Mouse (Mus musculus): ENCODE measurements around the gene Plekhn1.

Gene Plekhn1

DNA sequence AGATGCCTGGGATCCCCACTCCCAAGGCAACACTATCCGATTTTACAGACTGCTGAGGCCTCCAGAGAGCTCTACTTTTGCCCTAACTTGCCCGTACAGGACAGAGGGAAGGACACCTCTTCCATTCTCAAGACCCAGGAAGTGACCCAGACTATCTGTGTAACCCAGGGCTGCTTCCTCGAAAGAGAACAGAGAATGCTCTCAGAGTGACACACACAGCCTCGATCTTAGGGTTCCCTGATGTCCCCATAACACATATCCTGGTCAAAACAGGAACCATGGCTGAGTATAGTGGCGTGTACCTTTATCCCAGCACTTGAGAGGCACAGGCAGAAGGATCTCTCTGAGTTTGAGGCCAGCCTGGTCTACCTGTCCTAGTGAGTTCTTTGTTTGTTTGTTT, 50.9 kb downstream of the Plekhn1 start:
- DNase-seq = no peak

DNA sequence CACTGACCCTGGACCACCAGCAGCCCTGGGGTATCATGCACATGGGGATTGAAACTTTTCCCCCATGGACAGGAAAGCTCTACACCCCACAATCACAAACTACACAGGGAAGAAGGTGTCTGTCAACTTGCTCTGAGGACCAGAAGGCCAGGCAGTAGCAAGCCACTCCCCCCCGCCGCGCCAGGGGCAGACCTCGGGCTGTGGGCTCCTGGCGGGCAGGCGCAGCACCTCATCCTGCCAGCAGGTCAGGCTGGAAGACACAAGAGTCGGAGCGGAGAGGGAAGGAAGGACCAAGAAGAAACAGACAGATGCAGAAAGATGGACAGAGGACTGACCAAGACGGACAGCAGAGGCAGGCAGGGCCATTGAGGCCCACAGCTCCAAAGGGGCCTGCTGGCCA, 57.0 kb downstream of the Plekhn1 start:
- no peak for DNase-seq

DNA sequence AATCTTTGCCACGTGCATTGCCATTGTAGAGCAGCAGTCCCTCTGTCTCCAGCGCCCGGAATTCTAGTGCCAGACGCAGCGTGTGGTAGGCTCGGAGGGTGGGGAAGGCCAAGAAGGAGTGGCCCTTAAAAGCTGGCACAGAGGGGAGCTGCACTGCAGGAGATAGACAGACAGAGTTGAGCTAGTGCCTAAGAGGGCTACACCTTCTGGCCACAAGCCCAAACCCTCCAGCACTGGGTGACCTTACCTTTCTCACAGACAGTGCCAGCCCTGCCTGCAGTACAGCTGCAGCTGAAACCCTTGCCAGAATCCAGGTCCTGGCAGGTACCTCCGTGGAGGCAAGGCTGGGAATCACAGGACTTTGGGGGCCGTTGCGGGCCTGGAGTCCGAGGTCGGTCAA, 62.8 kb downstream of the Plekhn1 start:
- DNase-seq = no peak
